Mouse (Mus musculus): ENCODE measurements at regions not wholly inside any gene's neighbourhood (a gene's known extent, or its start where the extent isn't known, plus 50 kb on each side); places are given as distances from the start of the nearest gene placed in this dataset.

DNA sequence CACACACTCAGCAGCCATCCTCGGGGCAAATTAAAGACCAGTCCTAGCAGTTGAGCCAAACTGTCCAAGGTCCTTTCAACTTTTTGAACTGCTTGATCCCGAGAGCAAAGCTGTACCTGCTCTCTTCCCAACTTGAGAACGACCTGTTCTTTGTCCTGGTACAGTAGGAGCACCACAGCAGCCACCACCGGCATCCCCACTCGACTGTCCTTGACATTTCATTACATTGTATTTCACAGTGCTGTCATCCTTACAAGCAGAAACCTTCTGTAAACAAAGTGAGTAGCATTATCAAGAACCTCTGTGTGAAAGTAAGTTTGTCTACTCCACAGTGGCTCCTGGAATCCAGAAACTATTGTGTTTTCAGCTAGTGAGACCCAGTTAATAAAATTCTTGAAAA is 240.2 kb upstream of the Zfp462 start:
- H3K4me1 ChIP-seq (ENCODE audit: control insufficient read depth, insufficient read depth, low read length), result no peaks in the 10 kb centered on the region
- no peaks in the 10 kb centered on the region for H3K36me3 ChIP-seq (ENCODE audit: control insufficient read depth, insufficient read depth, low read length, poor library complexity, severe bottlenecking)
- H3K9ac ChIP-seq (ENCODE audit: low read depth, poor library complexity, severe bottlenecking), result no peak overlapping the region
- no peak for TF ChIP-seq POLR2A (IDR thresholded peaks at IDR 0.05; ENCODE audit: insufficient read depth, low read length)
- no peak for TF ChIP-seq EP300 (IDR thresholded peaks at IDR 0.05; ENCODE audit: insufficient read depth, low read depth, low read length)
- no peak for TF ChIP-seq CTCF (IDR thresholded peaks at IDR 0.05; ENCODE audit: low read depth, low read length)
- no peaks in the 10 kb centered on the region for H3K27me3 ChIP-seq (ENCODE audit: control insufficient read depth, insufficient read depth, low read length, poor library complexity, severe bottlenecking)
- H3K9me3 ChIP-seq (replicated peaks; ENCODE audit: control insufficient read depth, insufficient read depth, low read length, poor library complexity, severe bottlenecking), result no peaks in the 10 kb centered on the region
- H3K4me3 ChIP-seq (ENCODE audit: low read depth, low read length), result no peak overlapping the region
- H3K27ac ChIP-seq (ENCODE audit: insufficient read depth, low read length), result no peak overlapping the region

DNA sequence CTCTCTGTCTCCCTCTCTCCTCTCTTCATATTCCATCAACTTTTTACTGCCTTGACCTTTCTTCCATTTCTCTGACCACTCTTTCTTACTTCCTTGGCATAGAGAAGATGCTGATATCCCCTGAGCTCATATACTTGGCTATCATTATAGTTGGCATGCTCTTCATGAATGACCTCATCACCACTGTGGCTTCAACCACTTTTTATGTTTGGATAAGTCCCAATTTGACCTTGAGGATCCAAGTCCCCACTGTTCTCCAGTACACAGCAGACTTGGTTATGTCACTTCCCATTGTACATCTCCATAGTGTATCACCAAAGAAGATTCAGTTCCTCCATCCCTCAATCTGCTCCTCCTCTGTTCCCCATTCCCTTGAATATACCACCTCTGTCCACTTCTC is 235.1 kb upstream of the Zfp462 start:
- H3K4me1 ChIP-seq (ENCODE audit: control insufficient read depth, insufficient read depth, low read length), result no peaks in the 10 kb centered on the region
- no peak overlapping the region for H3K9ac ChIP-seq (ENCODE audit: low read depth, poor library complexity, severe bottlenecking)
- no peaks in the 10 kb centered on the region for H3K9me3 ChIP-seq (replicated peaks; ENCODE audit: control insufficient read depth, insufficient read depth, low read length, poor library complexity, severe bottlenecking)
- no peaks in the 10 kb centered on the region for H3K27me3 ChIP-seq (ENCODE audit: control insufficient read depth, insufficient read depth, low read length, poor library complexity, severe bottlenecking)
- H3K4me3 ChIP-seq (ENCODE audit: low read depth, low read length), result no peak overlapping the region
- no peaks in the 10 kb centered on the region for H3K36me3 ChIP-seq (ENCODE audit: control insufficient read depth, insufficient read depth, low read length, poor library complexity, severe bottlenecking)
- H3K27ac ChIP-seq (ENCODE audit: insufficient read depth, low read length), result no peak overlapping the region
- TF ChIP-seq EP300 (IDR thresholded peaks at IDR 0.05; ENCODE audit: insufficient read depth, low read depth, low read length) (no peak), POLR2A (IDR thresholded peaks at IDR 0.05; ENCODE audit: insufficient read depth, low read length) (no peak), CTCF (IDR thresholded peaks at IDR 0.05; ENCODE audit: low read depth, low read length) (no peak)

DNA sequence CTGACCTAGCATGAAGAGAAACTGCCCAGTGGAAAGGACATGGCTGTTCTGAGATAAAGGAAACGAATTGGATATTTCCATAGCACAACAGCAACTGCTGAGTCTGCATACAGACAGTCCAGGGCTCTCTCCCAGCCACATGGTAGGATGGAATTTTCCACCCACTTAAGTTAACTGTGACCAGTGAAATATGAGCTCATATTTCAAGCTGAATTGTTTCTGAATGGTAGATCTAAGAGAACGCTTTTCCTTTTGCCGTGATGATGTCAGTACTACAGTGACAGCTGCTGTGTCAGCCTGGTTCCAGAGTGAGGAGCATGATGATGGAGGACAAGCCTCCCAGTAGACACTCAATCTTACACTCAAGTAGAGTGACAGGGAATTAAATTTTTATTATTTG is 231.9 kb upstream of the Zfp462 start:
- H3K27ac ChIP-seq (ENCODE audit: insufficient read depth, low read length), result no peak overlapping the region
- H3K27me3 ChIP-seq (ENCODE audit: control insufficient read depth, insufficient read depth, low read length, poor library complexity, severe bottlenecking), result no peaks in the 10 kb centered on the region
- H3K9ac ChIP-seq (ENCODE audit: low read depth, poor library complexity, severe bottlenecking), result no peak overlapping the region
- no peaks in the 10 kb centered on the region for H3K4me1 ChIP-seq (ENCODE audit: control insufficient read depth, insufficient read depth, low read length)
- H3K9me3 ChIP-seq (replicated peaks; ENCODE audit: control insufficient read depth, insufficient read depth, low read length, poor library complexity, severe bottlenecking), result no peaks in the 10 kb centered on the region
- no peaks in the 10 kb centered on the region for H3K36me3 ChIP-seq (ENCODE audit: control insufficient read depth, insufficient read depth, low read length, poor library complexity, severe bottlenecking)
- TF ChIP-seq POLR2A (IDR thresholded peaks at IDR 0.05; ENCODE audit: insufficient read depth, low read length) (no peak), EP300 (IDR thresholded peaks at IDR 0.05; ENCODE audit: insufficient read depth, low read depth, low read length) (no peak), CTCF (IDR thresholded peaks at IDR 0.05; ENCODE audit: low read depth, low read length) (no peak)
- no peak overlapping the region for H3K4me3 ChIP-seq (ENCODE audit: low read depth, low read length)

DNA sequence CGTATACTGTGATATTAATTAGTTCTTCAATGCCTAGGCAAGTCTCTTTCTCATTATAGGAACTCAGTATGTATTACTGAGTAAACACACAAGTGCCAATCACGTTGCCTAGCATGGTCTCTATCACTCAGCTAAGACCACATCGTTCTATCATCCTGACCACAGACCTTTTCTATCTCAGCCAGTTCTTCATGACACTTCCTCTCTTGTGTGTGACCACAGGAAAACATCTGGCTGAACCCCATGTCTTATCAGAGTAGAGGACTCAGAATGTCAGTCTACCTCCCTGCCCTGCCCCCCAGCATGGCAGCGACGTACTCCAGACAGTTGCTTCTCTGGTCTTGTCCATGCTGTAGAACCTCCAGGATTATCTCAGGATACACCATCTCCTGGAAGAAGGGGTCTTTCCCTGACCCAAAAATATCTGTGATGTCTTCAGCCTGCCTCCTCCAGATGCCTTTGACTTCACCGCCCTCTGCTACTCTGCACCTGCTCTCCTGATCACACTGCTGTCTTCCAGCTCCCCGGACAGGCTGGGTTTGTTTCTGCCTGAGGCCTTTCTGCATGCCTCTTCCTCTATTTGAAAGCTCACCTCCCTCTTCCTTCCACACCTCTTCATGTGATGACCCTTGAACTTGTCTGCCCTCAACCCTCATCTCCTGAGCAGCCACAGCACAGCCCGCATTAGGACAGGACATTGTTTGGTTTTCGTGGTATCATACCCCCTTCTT is 230.1 kb upstream of the Zfp462 start:
- no peaks in the 10 kb centered on the region for H3K4me1 ChIP-seq (ENCODE audit: control insufficient read depth, insufficient read depth, low read length)
- no peak for TF ChIP-seq CTCF (IDR thresholded peaks at IDR 0.05; ENCODE audit: low read depth, low read length)
- no peak for TF ChIP-seq EP300 (IDR thresholded peaks at IDR 0.05; ENCODE audit: insufficient read depth, low read depth, low read length)
- no peak for TF ChIP-seq POLR2A (IDR thresholded peaks at IDR 0.05; ENCODE audit: insufficient read depth, low read length)
- no peak overlapping the region for H3K27ac ChIP-seq (ENCODE audit: insufficient read depth, low read length)
- no peaks in the 10 kb centered on the region for H3K27me3 ChIP-seq (ENCODE audit: control insufficient read depth, insufficient read depth, low read length, poor library complexity, severe bottlenecking)
- H3K9me3 ChIP-seq (replicated peaks; ENCODE audit: control insufficient read depth, insufficient read depth, low read length, poor library complexity, severe bottlenecking), result no peaks in the 10 kb centered on the region
- H3K36me3 ChIP-seq (ENCODE audit: control insufficient read depth, insufficient read depth, low read length, poor library complexity, severe bottlenecking), result no peaks in the 10 kb centered on the region
- H3K9ac ChIP-seq (ENCODE audit: low read depth, poor library complexity, severe bottlenecking), result no peak overlapping the region
- no peak overlapping the region for H3K4me3 ChIP-seq (ENCODE audit: low read depth, low read length)

DNA sequence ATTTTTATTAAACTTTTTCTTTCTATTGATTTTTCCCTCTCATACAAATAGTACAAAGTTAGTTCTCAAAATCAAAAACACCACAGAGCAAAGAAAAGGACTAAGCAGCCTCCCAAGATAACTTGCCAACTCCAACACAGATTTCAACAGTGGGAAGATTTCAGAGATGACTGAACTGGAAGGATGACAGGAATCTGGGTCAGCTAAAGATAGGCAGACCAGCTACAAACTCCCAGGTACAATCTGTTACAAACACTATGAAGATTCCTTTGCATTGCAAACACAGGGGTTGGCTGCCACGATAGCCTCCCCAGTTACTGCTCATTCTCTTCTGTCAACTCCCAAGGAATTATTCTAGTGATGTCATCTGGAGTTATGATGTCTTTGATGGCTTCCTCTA is 226.8 kb upstream of the Zfp462 start:
- TF ChIP-seq EP300 (IDR thresholded peaks at IDR 0.05; ENCODE audit: insufficient read depth, low read depth, low read length), result no peak
- no peak for TF ChIP-seq POLR2A (IDR thresholded peaks at IDR 0.05; ENCODE audit: insufficient read depth, low read length)
- TF ChIP-seq CTCF (IDR thresholded peaks at IDR 0.05; ENCODE audit: low read depth, low read length), result no peak
- Histone ChIP-seq H3K36me3 (ENCODE audit: control insufficient read depth, insufficient read depth, low read length, poor library complexity, severe bottlenecking) (no peaks in the 10 kb centered on the region), H3K4me3 (ENCODE audit: low read depth, low read length) (no peak overlapping the region), H3K27ac (ENCODE audit: insufficient read depth, low read length) (no peak overlapping the region), H3K4me1 (ENCODE audit: control insufficient read depth, insufficient read depth, low read length) (no peaks in the 10 kb centered on the region), H3K9ac (ENCODE audit: low read depth, poor library complexity, severe bottlenecking) (no peak overlapping the region), H3K27me3 (ENCODE audit: control insufficient read depth, insufficient read depth, low read length, poor library complexity, severe bottlenecking) (no peaks in the 10 kb centered on the region), H3K9me3 (replicated peaks; ENCODE audit: control insufficient read depth, insufficient read depth, low read length, poor library complexity, severe bottlenecking) (no peaks in the 10 kb centered on the region)

DNA sequence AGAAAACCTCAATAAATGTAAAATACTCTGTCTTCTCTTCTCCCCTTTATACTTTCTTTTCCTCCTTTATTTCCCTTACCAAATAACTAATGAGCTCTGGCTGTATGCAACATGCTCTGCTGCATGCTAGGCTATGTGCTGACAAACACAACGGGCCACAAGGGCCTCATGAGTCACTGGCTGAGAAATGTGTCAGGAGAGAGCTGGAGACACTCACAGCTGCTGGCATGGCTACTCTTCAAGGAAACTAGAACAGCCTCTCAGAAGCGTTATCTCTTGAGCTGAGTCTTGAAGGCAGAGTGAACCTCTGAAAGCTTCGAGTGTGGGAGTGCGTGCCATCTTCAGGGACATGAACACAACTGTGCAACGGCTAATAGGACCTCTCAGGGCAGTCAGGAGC is 205.8 kb upstream of the Zfp462 start:
- TF ChIP-seq EP300 (IDR thresholded peaks at IDR 0.05; ENCODE audit: insufficient read depth, low read depth, low read length) (no peak), CTCF (IDR thresholded peaks at IDR 0.05; ENCODE audit: low read depth, low read length) (no peak), POLR2A (IDR thresholded peaks at IDR 0.05; ENCODE audit: insufficient read depth, low read length) (no peak)
- no peaks in the 10 kb centered on the region for H3K9me3 ChIP-seq (replicated peaks; ENCODE audit: control insufficient read depth, insufficient read depth, low read length, poor library complexity, severe bottlenecking)
- H3K4me1 ChIP-seq (ENCODE audit: control insufficient read depth, insufficient read depth, low read length), result no peaks in the 10 kb centered on the region
- no peak overlapping the region for H3K4me3 ChIP-seq (ENCODE audit: low read depth, low read length)
- no peak overlapping the region for H3K9ac ChIP-seq (ENCODE audit: low read depth, poor library complexity, severe bottlenecking)
- no peaks in the 10 kb centered on the region for H3K27me3 ChIP-seq (ENCODE audit: control insufficient read depth, insufficient read depth, low read length, poor library complexity, severe bottlenecking)
- H3K36me3 ChIP-seq (ENCODE audit: control insufficient read depth, insufficient read depth, low read length, poor library complexity, severe bottlenecking), result no peaks in the 10 kb centered on the region
- H3K27ac ChIP-seq (ENCODE audit: insufficient read depth, low read length), result no peak overlapping the region

All from ES-Bruce4 (cell line).